Mouse (Mus musculus): ENCODE data around the gene Rab11b.

Gene Rab11b

DNA sequence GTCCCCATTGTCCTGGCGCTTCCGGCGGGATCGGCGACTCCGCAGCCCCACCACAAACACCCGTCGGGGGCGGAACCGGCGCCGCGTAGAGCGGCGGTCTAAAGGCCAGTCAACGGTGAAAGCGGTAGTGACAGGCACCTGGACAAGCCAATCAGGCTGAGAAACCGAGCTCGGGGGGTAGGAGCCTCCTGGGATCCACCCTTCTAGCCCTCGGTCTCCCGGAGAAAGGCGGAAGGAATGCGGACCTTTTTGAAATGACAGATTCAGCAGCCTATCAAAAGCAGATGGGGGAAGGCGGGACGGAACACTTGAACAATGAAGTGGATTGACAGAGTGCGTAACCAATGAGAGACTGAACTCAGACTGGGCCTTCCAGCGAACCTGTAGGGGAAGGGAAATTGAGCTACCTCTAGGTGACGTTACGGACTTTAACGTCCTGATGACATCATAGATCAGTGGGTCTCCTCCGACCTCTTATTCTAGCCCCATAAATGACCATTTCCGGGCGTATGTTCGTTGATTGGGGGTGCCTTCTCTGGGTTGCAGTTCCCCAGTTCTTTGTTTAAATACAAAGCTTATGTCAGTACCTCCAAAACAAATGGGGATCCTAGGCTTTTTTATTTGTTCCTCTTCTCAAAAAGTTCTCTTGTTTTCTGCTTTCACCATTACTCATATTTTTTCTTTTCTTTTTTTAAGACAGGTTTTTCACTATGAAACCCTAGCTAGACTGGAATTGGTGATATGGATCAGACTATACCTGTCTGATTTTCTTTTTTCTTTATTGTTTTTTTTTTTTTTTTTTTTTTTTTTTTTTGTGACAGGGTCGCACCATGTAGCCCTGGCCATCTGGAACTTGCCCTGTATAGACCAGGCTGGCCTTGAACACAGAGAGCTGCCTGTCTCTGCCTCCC lies at the start of gene Rab11b:
TSS of gene Rab11b (minus strand) at position 276 of the 911 bp plus-strand sequence.
- in situ Hi-C loops (cut with MboI, MseI) = no loop called here

DNA sequence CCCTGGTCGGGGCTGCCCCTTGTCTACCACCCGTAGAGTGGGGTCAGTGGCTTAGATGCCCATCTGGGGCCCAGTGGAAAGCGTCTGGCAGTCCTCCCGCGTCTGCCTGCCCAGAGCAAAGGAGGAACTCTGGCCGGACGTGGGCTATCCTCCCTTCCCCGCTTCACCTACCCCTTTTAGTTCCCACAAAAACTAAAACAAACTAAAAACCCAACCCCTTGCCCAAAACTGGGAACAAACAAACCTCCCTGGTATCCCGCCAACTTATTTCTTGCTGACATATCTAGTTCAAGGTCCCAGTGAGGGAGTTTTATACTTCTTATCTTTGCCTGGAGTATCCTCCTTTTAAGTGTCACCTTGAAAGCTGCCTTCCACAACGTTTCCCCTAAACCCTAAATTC lies 47.9 kb upstream of the Rab11b start:
- in situ Hi-C loops (cut with MboI, MseI) = no loop called here

DNA sequence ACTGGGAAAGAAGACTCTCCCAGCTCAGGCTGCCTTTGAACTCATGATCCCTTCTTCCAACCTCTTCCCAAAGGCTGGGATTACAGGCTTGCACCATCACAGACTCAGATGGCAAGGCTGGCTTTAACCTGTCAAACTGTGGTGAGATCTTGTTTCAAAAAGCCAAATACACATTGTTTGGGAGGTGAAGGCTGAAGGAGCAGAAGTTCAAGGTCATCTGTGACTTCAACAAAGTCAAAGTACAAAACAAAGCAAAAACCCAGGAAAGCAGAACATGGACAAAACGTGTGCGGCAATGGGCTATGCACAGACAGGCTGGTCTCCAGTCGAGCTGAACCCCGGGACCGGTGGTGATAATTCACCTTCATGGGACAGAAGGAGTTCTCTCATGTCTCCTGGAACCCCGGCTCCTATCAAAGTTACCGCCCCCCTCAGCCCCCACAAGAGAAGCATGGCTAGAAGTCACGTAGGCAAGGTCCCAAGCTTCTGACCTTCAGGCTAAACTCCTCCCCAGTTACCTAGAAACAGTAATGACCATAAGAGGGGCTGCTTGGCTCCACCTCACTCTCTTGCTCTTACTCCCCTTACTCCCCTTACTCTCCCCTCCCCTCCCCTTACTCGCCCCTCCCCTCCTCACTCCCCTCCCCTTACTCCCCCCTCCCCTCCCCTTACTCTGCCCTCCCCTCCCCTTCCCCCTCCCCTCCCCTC lies 47.0 kb upstream of the Rab11b start:
- in situ Hi-C loops (cut with MboI, MseI) = no loop called here

DNA sequence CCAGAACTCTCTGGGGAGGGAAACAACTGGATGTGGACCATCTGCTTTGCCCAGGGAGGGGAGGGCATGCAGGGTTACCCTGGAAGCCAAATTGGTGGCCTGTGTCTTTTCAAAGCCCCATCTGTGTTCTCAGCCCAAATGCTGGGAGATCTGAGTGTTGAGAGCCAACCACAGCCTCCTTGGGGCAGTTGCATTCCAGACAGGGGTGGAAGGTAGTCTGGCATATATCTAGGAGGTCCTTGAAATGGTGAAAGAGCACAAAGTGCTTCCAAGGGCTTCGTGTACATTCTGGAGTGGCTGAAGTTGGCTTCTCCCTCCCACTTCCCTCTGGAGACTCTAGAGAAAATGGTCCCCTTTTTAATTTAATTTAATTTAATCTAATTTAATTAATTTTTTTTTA lies 44.4 kb upstream of the Rab11b start:
- in situ Hi-C loops (cut with MboI, MseI) = no loop called here

GRCm38 (mm10) chr17:33804205-33804604 lies 43.9 kb upstream of the Rab11b start:
- in situ Hi-C loops (cut with MboI, MseI) = no loop called here

GRCm38 (mm10) chr17:33802221-33802620 lies 41.9 kb upstream of the Rab11b start:
- in situ Hi-C loops (cut with MboI, MseI) = no loop called here

DNA sequence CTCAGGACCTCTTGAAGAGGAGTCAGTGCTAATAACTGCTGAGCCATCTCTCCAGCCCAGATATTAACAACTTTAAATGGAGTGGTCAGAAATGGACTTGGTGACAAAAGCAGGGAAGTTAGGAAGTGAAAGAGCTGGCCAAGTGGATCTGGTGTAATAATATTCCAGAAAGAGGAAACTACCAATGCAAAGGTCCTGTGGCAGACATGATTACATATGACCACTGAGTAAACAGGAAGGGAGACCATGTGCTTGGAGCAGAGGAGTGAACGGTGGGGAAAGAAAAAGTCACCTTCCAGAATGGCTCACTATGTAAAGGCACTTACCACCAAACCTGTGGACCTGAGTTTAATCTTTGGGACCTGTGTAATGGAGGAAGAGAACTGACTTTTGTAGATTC lies 38.9 kb upstream of the Rab11b start:
- in situ Hi-C loops (cut with MboI, MseI) = loop anchor here in 1 of 2 experiments (5.0 kb wide), 1 partner anchor 52 kb away; no protein-coding TSS in a partner anchor

DNA sequence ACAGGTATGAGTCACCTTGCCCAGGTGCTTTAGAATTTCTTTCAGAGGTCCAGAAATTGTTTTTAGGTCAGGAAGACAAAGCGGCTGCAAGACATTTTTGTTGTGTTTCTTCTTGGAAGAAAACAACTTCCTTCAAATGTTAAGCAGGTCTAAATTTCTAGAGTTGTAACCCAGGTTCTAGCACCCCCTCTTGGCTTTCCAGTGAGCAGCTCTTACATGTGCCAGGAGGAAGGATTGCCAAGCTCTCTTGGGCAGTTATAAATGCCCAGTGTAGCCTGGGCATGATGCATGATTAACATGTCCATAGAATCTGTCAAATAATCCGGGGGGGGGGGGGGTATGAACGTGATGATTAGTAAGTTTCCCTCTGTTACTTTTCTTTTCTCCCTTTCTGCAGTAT lies 38.0 kb upstream of the Rab11b start:
- in situ Hi-C loops (cut with MboI, MseI) = loop anchor here in 1 of 2 experiments (5.0 kb wide), 1 partner anchor 51 kb away; no protein-coding TSS in a partner anchor

DNA sequence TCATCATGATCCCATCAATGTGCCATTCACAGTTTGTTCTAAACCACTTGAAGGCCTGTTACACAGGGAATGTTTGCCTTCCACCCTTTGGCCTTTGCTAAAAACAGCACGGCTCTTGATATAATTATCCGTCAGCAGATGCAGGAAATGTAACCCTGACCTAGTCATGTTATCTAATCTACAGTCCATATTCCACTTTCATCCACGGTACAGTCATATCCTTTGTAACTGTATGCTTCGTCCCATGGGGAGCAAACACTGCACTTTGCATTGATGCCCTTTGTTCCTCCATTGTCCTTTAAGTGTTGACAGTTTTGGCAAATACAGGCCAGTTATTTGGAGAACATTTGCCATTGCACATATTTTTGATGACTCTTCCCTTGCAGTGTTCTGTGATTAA lies 28.4 kb upstream of the Rab11b start:
- in situ Hi-C loops (cut with MboI, MseI) = no loop called here

GRCm38 (mm10) chr17:33786375-33786774 lies 26.0 kb upstream of the Rab11b start:
- in situ Hi-C loops (cut with MboI, MseI) = no loop called here

GRCm38 (mm10) chr17:33784939-33785338 lies 24.6 kb upstream of the Rab11b start:
- in situ Hi-C loops (cut with MboI, MseI) = no loop called here

DNA sequence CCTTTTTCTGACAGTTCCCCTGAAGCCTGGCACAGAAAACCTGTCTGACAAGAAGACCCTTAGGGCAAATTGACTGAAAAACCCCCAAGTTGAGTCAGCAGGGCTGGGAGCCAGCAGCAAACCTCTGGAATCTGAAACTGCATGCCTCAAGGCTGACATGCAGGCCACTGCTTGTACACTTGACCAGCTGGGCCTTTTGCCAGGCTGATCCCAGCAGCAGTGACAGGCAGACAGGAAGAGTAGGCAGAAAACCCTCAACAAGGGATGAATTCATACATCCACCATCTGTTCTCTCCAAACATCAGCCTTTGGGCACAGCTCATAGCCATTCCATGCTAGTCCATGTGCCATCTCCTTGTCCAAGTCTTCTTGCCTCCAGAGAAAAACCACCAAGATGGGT lies 23.1 kb upstream of the Rab11b start:
- in situ Hi-C loops (cut with MboI, MseI) = no loop called here

GRCm38 (mm10) chr17:33782067-33782466 lies 21.7 kb upstream of the Rab11b start:
- in situ Hi-C loops (cut with MboI, MseI) = no loop called here

DNA sequence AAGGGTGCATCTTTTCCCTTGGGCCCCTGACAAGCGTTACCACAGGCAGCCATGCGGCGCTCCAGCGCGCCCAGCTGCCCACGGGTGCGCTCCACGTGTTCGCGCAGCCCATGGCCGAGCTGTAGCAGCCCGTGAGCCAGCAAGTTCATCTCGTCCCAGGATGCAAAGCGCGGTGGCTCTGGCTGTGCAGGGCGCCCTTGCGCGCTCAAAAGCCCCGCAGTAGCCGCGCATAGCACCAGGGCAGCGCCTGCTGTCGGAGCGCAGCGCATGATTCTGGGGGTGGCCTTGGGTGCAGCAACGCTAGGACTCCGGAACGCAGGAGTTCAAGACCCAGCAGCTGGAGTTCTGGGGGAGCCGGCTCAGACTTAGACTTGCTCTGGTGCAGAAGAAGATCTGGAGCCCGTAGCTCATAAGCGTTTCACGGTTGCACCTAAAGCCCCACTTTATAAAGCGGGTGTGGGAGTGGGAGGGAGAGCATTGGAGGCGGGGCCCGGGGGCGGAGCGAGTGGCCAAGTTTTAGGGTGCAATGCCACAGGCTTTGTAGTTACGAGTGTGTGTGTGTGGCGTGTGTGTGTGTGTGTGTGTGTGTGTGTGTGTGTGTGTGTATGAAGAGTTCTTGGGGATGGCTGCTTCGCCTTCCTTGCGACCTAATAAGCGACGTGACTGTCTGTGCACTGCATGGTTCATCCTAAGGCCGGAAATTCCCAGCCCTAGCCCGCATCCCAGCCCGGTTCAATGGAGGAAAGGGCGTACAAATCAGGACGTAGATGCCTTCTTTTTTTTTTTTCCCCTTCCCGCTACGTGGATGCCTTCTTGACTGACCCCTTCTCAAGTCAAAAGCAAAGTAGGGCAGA lies 21.0 kb upstream of the Rab11b start, which contains the start of gene Angptl4:
TSS of gene Angptl4 (minus strand) at position 707 of the 854 bp plus-strand sequence.
- in situ Hi-C loops (cut with MboI, MseI) = no loop called here

DNA sequence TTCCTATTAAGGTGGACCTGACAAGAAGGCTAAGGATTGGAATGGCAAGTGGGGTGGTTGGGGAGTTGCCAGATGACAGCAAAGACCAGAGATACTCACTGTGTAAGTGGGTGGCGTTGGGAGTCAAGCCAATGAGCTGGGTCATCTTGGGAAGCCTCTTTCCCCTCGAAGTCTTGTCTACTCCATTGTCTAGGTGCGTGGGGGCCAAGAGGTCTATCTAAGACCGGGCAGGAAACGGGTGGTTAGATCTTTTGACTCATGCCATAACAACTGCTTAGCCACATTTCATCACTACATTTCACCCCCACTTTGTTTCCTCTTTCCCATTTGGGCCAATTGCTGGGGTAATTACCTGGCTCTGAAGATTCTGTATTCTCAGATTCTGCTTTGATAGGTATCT lies 20.1 kb upstream of the Rab11b start:
- in situ Hi-C loops (cut with MboI, MseI) = no loop called here

GRCm38 (mm10) chr17:33779967-33780295 lies 19.6 kb upstream of the Rab11b start:
- in situ Hi-C loops (cut with MboI, MseI) = no loop called here

- in situ Hi-C loops (cut with MboI, MseI) = no loop called here
Measured at GRCm38 (mm10) chr17:33779271-33779966, 19.1 kb upstream of the Rab11b start.

GRCm38 (mm10) chr17:33775287-33775686 lies 15.0 kb upstream of the Rab11b start:
- in situ Hi-C loops (cut with MboI, MseI) = no loop called here

GRCm38 (mm10) chr17:33774573-33775155 lies 14.3 kb upstream of the Rab11b start:
- in situ Hi-C loops (cut with MboI, MseI) = no loop called here

- in situ Hi-C loops (cut with MboI, MseI) = no loop called here
Measured at GRCm38 (mm10) chr17:33773871-33774572, 13.7 kb upstream of the Rab11b start.

Data from T-helper 17 cell (primary cell).